Mouse (Mus musculus): ENCODE measurements at regions not wholly inside any gene's neighbourhood (a gene's known extent, or its start where the extent isn't known, plus 50 kb on each side); places are given as distances from the start of the nearest gene placed in this dataset.
A peak's percentile ranks its signal among the peaks of the same experiment; 100 is the strongest.
"Not testable (repeated sequence)": the region's sequence is repeated elsewhere in the genome, so short reads cannot be mapped to it uniquely, and the experiment has no call there.

- DNase-seq: peak; percentile 34
Measured at GRCm38 (mm10) chr6:24384193-24384888, 130.5 kb downstream of the Iqub start.

GRCm38 (mm10) chr6:24379859-24380258 is 135.0 kb downstream of the Iqub start:
- DNase-seq: no peak

GRCm38 (mm10) chr6:24376728-24377127 is 138.1 kb downstream of the Iqub start:
- no peak for DNase-seq

- no peak for DNase-seq
Measured at GRCm38 (mm10) chr6:24373161-24373560, 141.7 kb downstream of the Iqub start.

GRCm38 (mm10) chr6:24371680-24372079 is 143.2 kb downstream of the Iqub start:
- DNase-seq: no peak

GRCm38 (mm10) chr6:24350882-24351281 is 164.0 kb downstream of the Iqub start:
- DNase-seq: peak; percentile 45

GRCm38 (mm10) chr6:24348481-24349062 is 166.3 kb downstream of the Iqub start:
- no peak for DNase-seq

GRCm38 (mm10) chr6:24347745-24348480 is 167.0 kb downstream of the Iqub start:
- DNase-seq: peak; percentile 88

- DNase-seq: no peak
Measured at GRCm38 (mm10) chr6:24342471-24342870, 172.4 kb downstream of the Iqub start.

GRCm38 (mm10) chr6:24342056-24342455 is 172.8 kb downstream of the Iqub start:
- DNase-seq: no peak

- not testable (repeated sequence) for DNase-seq
Measured at GRCm38 (mm10) chr6:24340107-24340506, 172.2 kb upstream of the Slc13a1 start.

- DNase-seq: peak; percentile 20
Measured at GRCm38 (mm10) chr6:24325215-24325614, 157.3 kb upstream of the Slc13a1 start.

GRCm38 (mm10) chr6:24324718-24325117 is 156.8 kb upstream of the Slc13a1 start:
- DNase-seq: no peak

- no peak for DNase-seq
Measured at GRCm38 (mm10) chr6:24322371-24322770, 154.5 kb upstream of the Slc13a1 start.

GRCm38 (mm10) chr6:24318862-24319261 is 151.0 kb upstream of the Slc13a1 start:
- DNase-seq: no peak

- DNase-seq: no peak
Measured at GRCm38 (mm10) chr6:24310675-24311074, 142.8 kb upstream of the Slc13a1 start.

- no peak for DNase-seq
Measured at GRCm38 (mm10) chr6:24309810-24310209, 141.9 kb upstream of the Slc13a1 start.

GRCm38 (mm10) chr6:24301681-24302080 is 133.8 kb upstream of the Slc13a1 start:
- no peak for DNase-seq

- DNase-seq: no peak
Measured at GRCm38 (mm10) chr6:24301146-24301545, 133.3 kb upstream of the Slc13a1 start.

GRCm38 (mm10) chr6:24298562-24299212 is 130.8 kb upstream of the Slc13a1 start:
- DNase-seq: no peak

- not testable (repeated sequence) for DNase-seq
Measured at GRCm38 (mm10) chr6:24288757-24289156, 120.9 kb upstream of the Slc13a1 start.

GRCm38 (mm10) chr6:24272821-24273220 is 104.9 kb upstream of the Slc13a1 start:
- DNase-seq: no peak

- DNase-seq: no peak
Measured at GRCm38 (mm10) chr6:24269633-24270032, 101.7 kb upstream of the Slc13a1 start.
